ENCODE assay signal across 8 mouse cellular contexts in genomic region chr1:173366701-173367355, GRCm38 (mm10). TPM values are rescaled to one million over a fixed set of nuclear protein-coding genes. Genes with fewer than 3 reads are reported as not detected.
DNase-seq lines count a peak whose midpoint lies in the region; ATAC-seq and TF ChIP-seq lines count a peak whose summit lies in the region.

No protein-coding gene starts in this region.

- no peak for TF ChIP-seq POLR2A in bone marrow macrophage, adult 2 months (IDR thresholded peaks at IDR 0.05; ENCODE audit: borderline replicate concordance, low read depth, low read length)

- H3K27me3 ChIP-seq in heart, embryonic 11.5 days (ENCODE audit: control insufficient read depth, insufficient read depth, low read length), result peaks cover 48% of the 10 kb centered on the region
- no peaks in the 10 kb centered on the region for H3K27me3 ChIP-seq in forebrain, embryonic 14.5 days (replicated peaks; ENCODE audit: control insufficient read depth, insufficient read depth, low read length)
- H3K27me3 ChIP-seq in neural tube, embryonic 13.5 days, result no peaks in the 10 kb centered on the region

- H3K9ac ChIP-seq in heart, embryonic 11.5 days (ENCODE audit: low read depth, low read length), result peak overlapping the region; percentile 58
- H3K9ac ChIP-seq in forebrain, embryonic 14.5 days (ENCODE audit: low read length), result peak overlapping the region; percentile 93
- peak overlapping the region; percentile 98 for H3K9ac ChIP-seq in neural tube, embryonic 13.5 days

- H3K4me2 ChIP-seq in heart, embryonic 11.5 days, result peak overlapping the region; percentile 97
- peak overlapping the region; percentile 81 for H3K4me2 ChIP-seq in forebrain, embryonic 14.5 days (ENCODE audit: low read length)
- H3K4me2 ChIP-seq in neural tube, embryonic 13.5 days, result peak overlapping the region; percentile 72

- no peak overlapping the region for H3K27ac ChIP-seq in heart, embryonic 11.5 days (ENCODE audit: low read depth, low read length)
- no peak overlapping the region for H3K27ac ChIP-seq in bone marrow macrophage, adult 2 months (ENCODE audit: insufficient read depth, low read depth, low read length)
- H3K27ac ChIP-seq in forebrain, embryonic 14.5 days (ENCODE audit: low read depth, low read length), result peak overlapping the region; percentile 87
- H3K27ac ChIP-seq in neural tube, embryonic 13.5 days (replicated peaks), result peak overlapping the region; percentile 95

- TF ChIP-seq CTCF in bone marrow macrophage, adult 2 months (IDR thresholded peaks at IDR 0.05; ENCODE audit: low read depth, low read length), result no peak

- 0 out of 2 replicates have a peak, but pooled peaks have one; percentile 5 for ATAC-seq in heart, embryonic 11.5 days (replicated peaks; ENCODE audit: insufficient number of reproducible peaks, low FRiP score, low TSS enrichment)
- peak; percentile 72 for ATAC-seq in forebrain, embryonic 14.5 days
- peak; percentile 72 for ATAC-seq in neural tube, embryonic 13.5 days (ENCODE audit: low read depth)
- no peak for ATAC-seq in inflammation-experienced regulatory T-cells, adult 6 months

- no peaks in the 10 kb centered on the region for H3K36me3 ChIP-seq in heart, embryonic 11.5 days (ENCODE audit: control insufficient read depth, insufficient read depth, low read length)
- H3K36me3 ChIP-seq in forebrain, embryonic 14.5 days (ENCODE audit: control insufficient read depth, insufficient read depth, low read length), result 0 out of 2 replicates have a peak, but pooled peaks cover 7% of the 10 kb centered on the region
- no peaks in the 10 kb centered on the region for H3K36me3 ChIP-seq in neural tube, embryonic 13.5 days

- peaks cover 12% of the 10 kb centered on the region for H3K4me1 ChIP-seq in heart, embryonic 11.5 days (ENCODE audit: control insufficient read depth, insufficient read depth, low read length)
- H3K4me1 ChIP-seq in bone marrow macrophage, adult 2 months (ENCODE audit: control insufficient read depth, insufficient read depth, low read length), result peaks cover 6% of the 10 kb centered on the region; the same call in 1 of the 2 replicates
- peaks cover 23% of the 10 kb centered on the region for H3K4me1 ChIP-seq in forebrain, embryonic 14.5 days (ENCODE audit: control insufficient read depth, insufficient read depth, low read length)
- H3K4me1 ChIP-seq in neural tube, embryonic 13.5 days (replicated peaks), result peaks cover 64% of the 10 kb centered on the region

- WGBS in heart, embryonic 11.5 days (ENCODE audit: insufficient replicate concordance), result under 1% methylated on average over 31 of the region's 31 CpGs
- under 1% methylated on average over 31 of the region's 31 CpGs for WGBS in forebrain, embryonic 14.5 days
- WGBS in neural tube, embryonic 13.5 days, result under 1% methylated on average over 31 of the region's 31 CpGs

- no peak for DNase-seq in heart, postnatal 10 days
- DNase-seq in forebrain, embryonic 14.5 days (ENCODE audit: low spot score), result peak; percentile 71
- DNase-seq in left cerebral cortex, postnatal 14 days (ENCODE audit: low spot score in 2 of 2), result peak; percentile 53 to 72
- no peak for DNase-seq in Muller cell, postnatal 12 days (ENCODE audit: inconsistent ontology term)

- no peaks in the 10 kb centered on the region for H3K9me3 ChIP-seq in heart, embryonic 11.5 days (replicated peaks; ENCODE audit: control insufficient read depth, low read length)
- H3K9me3 ChIP-seq in forebrain, embryonic 14.5 days (replicated peaks; ENCODE audit: control insufficient read depth, low read length), result no peaks in the 10 kb centered on the region
- H3K9me3 ChIP-seq in neural tube, embryonic 13.5 days, result no peaks in the 10 kb centered on the region

- H3K4me3 ChIP-seq in heart, embryonic 11.5 days (ENCODE audit: low read depth, low read length), result peak overlapping the region; percentile 63
- peak overlapping the region; percentile 44 for H3K4me3 ChIP-seq in bone marrow macrophage, adult 2 months (ENCODE audit: insufficient read depth, low read length)
- H3K4me3 ChIP-seq in forebrain, embryonic 14.5 days (ENCODE audit: low read depth, low read length), result peak overlapping the region; percentile 90
- peak overlapping the region; percentile 96 for H3K4me3 ChIP-seq in neural tube, embryonic 13.5 days

- intact Hi-C loops in heart, postnatal 10 days (cut with DNase I), result no loop called here
- intact Hi-C loops in left cerebral cortex, postnatal 14 days (cut with DNase I), result no loop called here

RNA-seq across cellular contexts. Expression of gene Cadm3, which starts 0.7 kb away (rescaled TPM):
- 1.3 TPM in 2 replicates for polyA plus RNA-seq in heart, embryonic 11.5 days (2014; fragmentation: Nextera tagmentation; extraction: Ambion mirVana)
- 1 to 10 TPM; 2.5 TPM for total RNA-seq in heart, postnatal 10 days (2021)
- polyA plus RNA-seq in bone marrow macrophage, adult 2 months (2012; ENCODE audit: insufficient read depth, insufficient read length, missing spikeins), result not detected in 2 replicates
- 59.8 and 77.6 TPM in 2 replicates for polyA plus RNA-seq in forebrain, embryonic 14.5 days (2014; fragmentation: Nextera tagmentation; extraction: Ambion mirVana)
- 100 to 1,000 TPM; 482 to 514 TPM for total RNA-seq in left cerebral cortex, postnatal 14 days (2021)
- 48.3 and 53.6 TPM in 2 replicates for polyA plus RNA-seq in neural tube, embryonic 13.5 days (2015; fragmentation: Nextera tagmentation; extraction: Ambion mirVana)
- polyA plus RNA-seq in inflammation-experienced regulatory T-cells, adult 6 months (2017; shearing (Covaris generic)), result under 1 TPM in 1 of 3 experiments, not detected in 2; 0.11 TPM

RNA-seq across cellular contexts. Expression of gene Aim2, which starts 16.1 kb away (rescaled TPM):
- 1.9 and 3.1 TPM in 2 replicates for polyA plus RNA-seq in heart, embryonic 11.5 days (2014; fragmentation: Nextera tagmentation; extraction: Ambion mirVana)
- 1 to 10 TPM; 1.3 to 1.5 TPM for total RNA-seq in heart, postnatal 10 days (2021)
- 62.9 and 94.2 TPM in 2 replicates for polyA plus RNA-seq in bone marrow macrophage, adult 2 months (2012; ENCODE audit: insufficient read depth, insufficient read length, missing spikeins)
- 2.3 and 4.0 TPM in 2 replicates for polyA plus RNA-seq in forebrain, embryonic 14.5 days (2014; fragmentation: Nextera tagmentation; extraction: Ambion mirVana)
- 1 to 10 TPM; 2.4 to 2.7 TPM for total RNA-seq in left cerebral cortex, postnatal 14 days (2021)
- 1.4 and 2.3 TPM in 2 replicates for polyA plus RNA-seq in neural tube, embryonic 13.5 days (2015; fragmentation: Nextera tagmentation; extraction: Ambion mirVana)
- 10 to 100 TPM; 49.6 to 69.8 (median 61.1) TPM for polyA plus RNA-seq in inflammation-experienced regulatory T-cells, adult 6 months (2017; shearing (Covaris generic))

RNA-seq across cellular contexts. Expression of gene Ackr1, which starts 33.3 kb away (rescaled TPM):
- polyA plus RNA-seq in heart, embryonic 11.5 days (2014; fragmentation: Nextera tagmentation; extraction: Ambion mirVana), result 5.0 and 5.5 TPM in 2 replicates
- total RNA-seq in heart, postnatal 10 days (2021), result under 1 TPM; 0.53 to 0.74 TPM
- polyA plus RNA-seq in bone marrow macrophage, adult 2 months (2012; ENCODE audit: insufficient read depth, insufficient read length, missing spikeins), result not detected in 2 replicates
- 10.5 and 12.0 TPM in 2 replicates for polyA plus RNA-seq in forebrain, embryonic 14.5 days (2014; fragmentation: Nextera tagmentation; extraction: Ambion mirVana)
- total RNA-seq in left cerebral cortex, postnatal 14 days (2021), result 100 to 1,000 TPM; 116 to 127 TPM
- 15.4 and 17.1 TPM in 2 replicates for polyA plus RNA-seq in neural tube, embryonic 13.5 days (2015; fragmentation: Nextera tagmentation; extraction: Ambion mirVana)
- polyA plus RNA-seq in inflammation-experienced regulatory T-cells, adult 6 months (2017; shearing (Covaris generic)), result not detected

Comparison
In these comparisons a context has a peak if more than half of its experiments do, and no peak if none do; other contexts are left out.
1. H3K27ac ChIP-seq: peak in forebrain, embryonic 14.5 days (single experiment) and neural tube, embryonic 13.5 days (single experiment); none in heart, embryonic 11.5 days (single experiment) and bone marrow macrophage, adult 2 months (single experiment).
2. H3K4me3 ChIP-seq: peak in every context shown above with its lines; median percentile 96 in neural tube, embryonic 13.5 days; 90 in forebrain, embryonic 14.5 days; 63 in heart, embryonic 11.5 days; 44 in bone marrow macrophage, adult 2 months.
3. DNase-seq: peak in forebrain, embryonic 14.5 days (single experiment) and left cerebral cortex, postnatal 14 days (2 of 2); none in heart, postnatal 10 days (0 of 2) and Muller cell, postnatal 12 days (single experiment).
4. RNA of gene Cadm3, which starts 0.7 kb away (polyA plus RNA-seq): 59.8 to 77.6 TPM in forebrain, embryonic 14.5 days and 48.3 to 53.6 TPM in neural tube, embryonic 13.5 days; 1.3 TPM in heart, embryonic 11.5 days, not detected in bone marrow macrophage, adult 2 months and 0.11 TPM in inflammation-experienced regulatory T-cells, adult 6 months; every median in the first group is over 10 times any median in the second.
5. RNA of gene Aim2, which starts 16.1 kb away (polyA plus RNA-seq): 62.9 to 94.2 TPM in bone marrow macrophage, adult 2 months and 49.6 to 69.8 TPM in inflammation-experienced regulatory T-cells, adult 6 months; 1.9 to 3.1 TPM in heart, embryonic 11.5 days, 1.4 to 2.3 TPM in neural tube, embryonic 13.5 days and 2.3 to 4.0 TPM in forebrain, embryonic 14.5 days; every median in the first group is over 10 times any median in the second.
6. Peak in every context shown above with its lines, with median percentiles within 50 percentile points of each other: H3K4me2 ChIP-seq and H3K9ac ChIP-seq.